Mouse (Mus musculus): ENCODE data around the gene Kcne1l. TPM values are rescaled to one million over a fixed set of nuclear protein-coding genes. Genes with fewer than 3 reads are reported as not detected.

Gene Kcne1l
- polyA plus RNA-seq, 1 experiment from 2014 or later = 27.5 TPM

DNA sequence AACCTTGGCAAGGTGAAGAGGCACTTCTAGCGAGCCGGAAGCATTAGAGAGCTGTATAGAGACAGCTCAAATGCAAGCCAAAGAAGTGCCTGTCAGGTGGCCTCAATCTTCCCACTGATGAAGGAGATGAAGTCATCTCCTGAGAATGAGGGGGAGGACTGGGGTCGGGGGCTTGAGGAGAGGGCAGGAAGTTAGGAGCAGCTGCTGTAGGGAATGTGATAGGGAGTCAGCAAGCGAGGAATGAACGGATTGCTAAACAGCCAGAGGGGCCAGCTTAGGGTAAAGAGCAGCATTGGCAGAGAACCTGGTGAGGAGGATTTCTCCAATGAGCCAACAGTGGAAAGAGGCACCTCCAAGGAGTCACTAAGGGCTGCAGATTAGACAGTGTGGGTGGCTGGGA, 20.2 kb downstream of the Kcne1l start:
- no peak overlapping the region for H3K27ac ChIP-seq
- no peak overlapping the region for H3K9ac ChIP-seq
- 27% methylated on average over 5 of the region's 5 CpGs for WGBS
- H3K4me2 ChIP-seq = no peak overlapping the region
- H3K36me3 ChIP-seq = no peaks in the 10 kb centered on the region
- no peak for ATAC-seq (ENCODE audit: borderline replicate concordance, extremely low read depth, low FRiP score, low TSS enrichment)
- H3K27me3 ChIP-seq = no peaks in the 10 kb centered on the region; the same call in 1 of the 2 replicates
- no peaks in the 10 kb centered on the region for H3K4me1 ChIP-seq
- no peak overlapping the region for H3K4me3 ChIP-seq
- H3K9me3 ChIP-seq = no peaks in the 10 kb centered on the region

DNA sequence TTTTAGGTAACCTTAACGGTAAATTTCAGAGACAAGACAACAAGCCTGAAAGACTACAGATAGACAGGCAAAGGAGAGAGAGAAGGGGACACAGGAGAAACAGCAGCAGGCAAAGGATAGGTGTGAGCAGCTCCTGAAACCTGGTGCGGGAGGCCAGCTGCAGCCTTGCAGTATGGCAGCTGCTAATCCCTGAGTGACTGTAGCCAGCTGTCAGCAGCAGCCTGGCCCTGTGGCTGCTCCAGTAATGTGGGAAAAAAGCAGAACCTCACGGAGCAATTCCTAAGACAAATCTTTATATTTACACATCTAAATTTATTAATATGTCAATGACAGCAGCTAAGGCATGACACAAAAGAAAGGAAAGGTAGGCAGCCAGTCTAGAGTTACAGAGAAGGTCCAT, 29.5 kb downstream of the Kcne1l start:
- no peak overlapping the region for H3K9ac ChIP-seq
- ATAC-seq (ENCODE audit: borderline replicate concordance, extremely low read depth, low FRiP score, low TSS enrichment) = no peak
- no peak overlapping the region for H3K27ac ChIP-seq
- no peaks in the 10 kb centered on the region; the same call in 1 of the 2 replicates for H3K27me3 ChIP-seq
- H3K4me1 ChIP-seq = no peaks in the 10 kb centered on the region
- WGBS = 39% methylated on average over 3 of the region's 3 CpGs
- no peaks in the 10 kb centered on the region for H3K9me3 ChIP-seq
- no peak overlapping the region for H3K4me2 ChIP-seq
- no peaks in the 10 kb centered on the region for H3K36me3 ChIP-seq
- H3K4me3 ChIP-seq = no peak overlapping the region

DNA sequence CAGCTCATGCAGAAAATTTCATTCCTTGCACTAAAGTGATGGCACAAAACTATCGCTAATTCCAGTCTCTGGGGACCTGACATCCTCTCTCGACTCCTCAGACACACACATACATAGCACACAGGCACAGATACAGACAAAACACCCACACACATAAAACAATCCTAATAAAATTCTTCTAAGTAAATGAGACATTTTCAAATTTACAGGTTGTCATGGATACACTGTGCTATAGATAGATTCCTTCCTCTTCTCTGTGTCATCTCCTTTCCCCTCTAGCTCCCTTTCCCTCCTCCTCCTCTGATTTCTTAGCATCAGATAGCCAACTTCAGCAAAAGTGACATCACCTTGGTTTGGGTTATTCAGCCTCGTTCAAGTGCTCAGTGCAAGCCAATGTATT, 30.1 kb downstream of the Kcne1l start:
- no peaks in the 10 kb centered on the region for H3K36me3 ChIP-seq
- H3K27ac ChIP-seq = no peak overlapping the region
- no peaks in the 10 kb centered on the region for H3K4me1 ChIP-seq
- WGBS = 55% methylated on average over 3 of the region's 3 CpGs
- no peaks in the 10 kb centered on the region for H3K27me3 ChIP-seq
- H3K9ac ChIP-seq = no peak overlapping the region
- H3K4me2 ChIP-seq = no peak overlapping the region
- no peaks in the 10 kb centered on the region for H3K9me3 ChIP-seq
- no peak for ATAC-seq (ENCODE audit: borderline replicate concordance, extremely low read depth, low FRiP score, low TSS enrichment)
- H3K4me3 ChIP-seq = no peak overlapping the region

Other genes starting within 250 kb of the Kcne1l start
- gene Gucy2f, start 109.4 kb downstream of the Kcne1l start, polyA plus RNA-seq (2015; fragmentation: Nextera tagmentation; extraction: Ambion mirVana) = 0.01 TPM in 1 of 2 replicates, not detected in the other
- 23.3 and 24.6 TPM in 2 replicates for gene Nxt2, start 79.5 kb downstream of the Kcne1l start, polyA plus RNA-seq (2015; fragmentation: Nextera tagmentation; extraction: Ambion mirVana)
- 16.9 and 19.4 TPM in 2 replicates for gene Acsl4, start 84.2 kb upstream of the Kcne1l start, polyA plus RNA-seq (2015; fragmentation: Nextera tagmentation; extraction: Ambion mirVana)

All from lung, embryonic 15.5 days (tissue).